Comparison of ENCODE assay signal across 9 mouse cellular contexts in the genomic region with DNA sequence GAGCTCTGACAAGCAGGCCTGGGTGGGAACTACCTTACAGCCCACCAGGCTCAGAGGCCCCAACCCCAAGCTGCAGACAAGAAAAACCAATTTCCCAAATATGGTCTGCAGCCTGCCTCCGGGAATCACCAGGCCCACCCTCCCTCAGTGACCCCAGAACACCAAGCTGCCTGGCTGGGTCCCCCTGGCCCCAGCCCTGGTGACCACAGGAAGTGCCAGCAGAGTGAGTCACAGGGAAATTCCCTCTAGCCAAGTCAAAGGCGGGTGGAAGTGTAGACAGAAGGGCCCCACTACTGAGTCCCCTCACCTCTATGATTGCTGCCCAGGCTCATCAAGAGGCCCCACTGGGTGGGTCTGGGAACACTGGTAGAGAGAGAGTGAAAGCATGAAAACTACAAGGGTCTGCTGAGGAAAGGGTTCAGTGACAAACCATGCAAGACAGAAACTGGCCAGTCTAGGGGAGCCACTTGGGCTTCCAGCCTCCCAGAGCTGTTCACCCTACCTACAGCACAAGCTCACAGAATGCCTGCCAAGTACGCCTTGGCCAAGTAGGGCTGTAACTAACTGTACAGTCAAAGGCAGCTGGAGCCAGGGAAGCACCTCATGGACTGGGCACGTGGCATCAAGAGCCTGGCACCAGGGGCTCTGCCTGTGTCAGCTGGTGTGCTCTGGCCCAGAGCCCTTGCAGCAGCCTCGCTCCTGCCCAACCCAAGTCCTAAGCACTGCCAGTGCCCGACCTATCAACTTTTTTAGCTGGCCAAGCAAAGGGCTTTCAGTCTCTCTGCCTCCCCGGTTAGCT. TPM values are rescaled to one million over a fixed set of nuclear protein-coding genes. Genes with fewer than 3 reads are reported as not detected.
A peak's percentile ranks its signal among the peaks of the same experiment; 100 is the strongest.
DNase-seq lines count a peak whose midpoint lies in the region; ATAC-seq and TF ChIP-seq lines count a peak whose summit lies in the region.
"Had no signal": no experiment of that assay in that cellular context is flagged by ENCODE, and none has a peak within 500 bp of the region (broad histone marks: within the 10 kb centered on the region; RNA-seq: fewer than 3 reads in every experiment).

No protein-coding gene starts in this region.

- no peaks in the 10 kb centered on the region for H3K9me3 ChIP-seq in heart, embryonic 15.5 days (replicated peaks)
- H3K9me3 ChIP-seq in liver, embryonic 13.5 days (replicated peaks) = no peaks in the 10 kb centered on the region
- H3K9me3 ChIP-seq: midbrain, embryonic 12.5 days had no signal

- H3K36me3 ChIP-seq in spleen, adult 2 months (ENCODE audit: control insufficient read depth, insufficient read depth, low read length) = no peaks in the 10 kb centered on the region
- H3K36me3 ChIP-seq in heart, embryonic 15.5 days = no peaks in the 10 kb centered on the region
- no peaks in the 10 kb centered on the region for H3K36me3 ChIP-seq in liver, embryonic 13.5 days
- H3K36me3 ChIP-seq: midbrain, embryonic 12.5 days had no signal

- H3K4me1 ChIP-seq in spleen, adult 2 months (ENCODE audit: control insufficient read depth, insufficient read depth, insufficient read length) = peaks cover 2% of the 10 kb centered on the region; the same call in 1 of the 2 replicates
- H3K4me1 ChIP-seq in heart, embryonic 15.5 days (replicated peaks) = peaks cover 73% of the 10 kb centered on the region
- peaks cover 52% of the 10 kb centered on the region for H3K4me1 ChIP-seq in liver, embryonic 13.5 days (replicated peaks)

- no peak for TF ChIP-seq POLR2A in spleen, adult 2 months (IDR thresholded peaks at IDR 0.05; ENCODE audit: low read depth, low read length)

- TF ChIP-seq CTCF in spleen, adult 2 months (IDR thresholded peaks at IDR 0.05; ENCODE audit: extremely low read depth, insufficient read depth, insufficient read length, insufficient replicate concordance) = no peak

- H3K9ac ChIP-seq in heart, embryonic 15.5 days = peak overlapping the region; percentile 43; the same call in 1 of the 2 replicates
- no peak overlapping the region for H3K9ac ChIP-seq in liver, embryonic 13.5 days
- H3K9ac ChIP-seq: midbrain, embryonic 12.5 days had no signal

- peak overlapping the region; percentile 43 for H3K4me2 ChIP-seq in heart, embryonic 15.5 days
- H3K4me2 ChIP-seq in liver, embryonic 13.5 days = no peak overlapping the region
- H3K4me2 ChIP-seq: midbrain, embryonic 12.5 days had no signal

- WGBS in spleen, adult 2 months = 57% methylated on average over 7 of the region's 7 CpGs
- WGBS in heart, embryonic 15.5 days = 21% methylated on average over 7 of the region's 7 CpGs
- 48% methylated on average over 7 of the region's 7 CpGs for WGBS in liver, embryonic 13.5 days (ENCODE audit: insufficient replicate concordance)

- peak overlapping the region; percentile 16; the same call in 1 of the 2 replicates for H3K27ac ChIP-seq in spleen, adult 2 months (ENCODE audit: insufficient read depth, low read length)
- peak overlapping the region; percentile 92 for H3K27ac ChIP-seq in heart, embryonic 15.5 days
- H3K27ac ChIP-seq in liver, embryonic 13.5 days = 0 out of 2 replicates have a peak overlapping the region, but pooled peaks have one; percentile 13
- H3K27ac ChIP-seq: midbrain, embryonic 12.5 days had no signal

- no peak overlapping the region for H3K4me3 ChIP-seq in spleen, adult 2 months (ENCODE audit: extremely low read depth, insufficient read depth, insufficient read length)
- H3K4me3 ChIP-seq in heart, embryonic 15.5 days = no peak overlapping the region
- no peak overlapping the region for H3K4me3 ChIP-seq in liver, embryonic 13.5 days (replicated peaks)
- H3K4me3 ChIP-seq: midbrain, embryonic 12.5 days had no signal

- DNase-seq in spleen, adult 2 months (ENCODE audit: low read depth in 1 of 2, low spot score in 2 of 2) = no peak
- no peak for DNase-seq in spleen, postnatal 4 days (ENCODE audit: low spot score in 2 of 2)
- DNase-seq in fat pad, adult 2 months (ENCODE audit: extremely low read depth, low read depth, low spot score) = peak; percentile 90
- DNase-seq in kidney, postnatal 14 days = peak; percentile 90
- no peak for DNase-seq in liver, embryonic 13.5 days
- peak; percentile 96 for DNase-seq in skeletal muscle tissue, adult 2 months (ENCODE audit: low read depth, low spot score)
- DNase-seq in B cell, adult 2 months = no peak

- peaks cover 7% of the 10 kb centered on the region for H3K27me3 ChIP-seq in spleen, adult 2 months (ENCODE audit: control insufficient read depth, insufficient read depth, low read length)
- no peaks in the 10 kb centered on the region for H3K27me3 ChIP-seq in heart, embryonic 15.5 days
- H3K27me3 ChIP-seq in liver, embryonic 13.5 days = peaks cover 50% of the 10 kb centered on the region
- H3K27me3 ChIP-seq: midbrain, embryonic 12.5 days had no signal

- peak; percentile 86 for ATAC-seq in heart, embryonic 15.5 days (replicated peaks; ENCODE audit: insufficient number of reproducible peaks, insufficient read depth, low FRiP score, low read depth)
- peak; percentile 39 for ATAC-seq in liver, embryonic 13.5 days (ENCODE audit: low read depth)

RNA-seq across cellular contexts. Expression of a gene that starts 17.3 kb away (rescaled TPM):
- polyA plus RNA-seq in spleen, adult 2 months (2012; rRNA removed) = 20.4 and 25.1 TPM in 2 replicates
- polyA plus RNA-seq in heart, embryonic 15.5 days (2015; fragmentation: Nextera tagmentation; extraction: Ambion mirVana) = 40.1 and 45.3 TPM in 2 replicates
- polyA plus RNA-seq in liver, embryonic 13.5 days (2015; fragmentation: Nextera tagmentation; extraction: Ambion mirVana) = 5.6 and 6.3 TPM in 2 replicates

RNA-seq across cellular contexts. Expression of a gene that starts 35.5 kb away (rescaled TPM):
- polyA plus RNA-seq in spleen, adult 2 months (2012; rRNA removed) = 23,675 and 41,549 TPM in 2 replicates
- 0.43 and 2.9 TPM in 2 replicates for polyA plus RNA-seq in heart, embryonic 15.5 days (2015; fragmentation: Nextera tagmentation; extraction: Ambion mirVana)
- 1.5 and 2.9 TPM in 2 replicates for polyA plus RNA-seq in liver, embryonic 13.5 days (2015; fragmentation: Nextera tagmentation; extraction: Ambion mirVana)
- polyA plus RNA-seq: midbrain, embryonic 12.5 days had no signal

Comparison
In these comparisons a context has a peak if more than half of its experiments do, and no peak if none do; other contexts are left out.
1. DNase-seq: peak in fat pad, adult 2 months (single experiment), kidney, postnatal 14 days (single experiment) and skeletal muscle tissue, adult 2 months (single experiment); none in spleen, adult 2 months (0 of 2), spleen, postnatal 4 days (0 of 2), liver, embryonic 13.5 days (single experiment) and B cell, adult 2 months (0 of 2).
2. H3K27ac ChIP-seq: peak in every context shown above with its lines; median percentile 92 in heart, embryonic 15.5 days; 16 in spleen, adult 2 months; 13 in liver, embryonic 13.5 days.
3. RNA of a gene that starts 35.5 kb away (polyA plus RNA-seq): 23,675 to 41,549 TPM in spleen, adult 2 months; 0.43 to 2.9 TPM in heart, embryonic 15.5 days and 1.5 to 2.9 TPM in liver, embryonic 13.5 days; every median in the first group is over 1,000 times any median in the second.